Mouse (Mus musculus) liver, embryonic 16.5 days (tissue): ENCODE data around the gene Fcrlb. TPM values are rescaled to one million over a fixed set of nuclear protein-coding genes. Genes with fewer than 3 reads are reported as not detected.
A peak's percentile ranks its signal among the peaks of the same experiment; 100 is the strongest.

Source experiments
- ATAC-seq: fragments of 200-750 bp; cut with Nextera tagmentation; 2 replicates; pipeline ENCODE4 v1.8.0; 2017; ENCODE audit warnings: low read depth, mild to moderate bottlenecking, moderate number of reproducible peaks, moderate library complexity
- H3K27ac ChIP-seq: fragments of 300-500 bp; sonication (generic); 2 replicates; pipeline ENCODE4 v1.5.1; 2014; ENCODE audit warnings: mild to moderate bottlenecking, low read length
- H3K27me3 ChIP-seq: fragments of 300-500 bp; sonication (generic); 2 replicates; pipeline ENCODE4 v1.6.1; 2014; ENCODE audit warnings: low read depth, low read length, mixed read lengths; ENCODE audit not compliant: control insufficient read depth, insufficient read depth
- H3K36me3 ChIP-seq: fragments of 300-500 bp; sonication (generic); 2 replicates; pipeline ENCODE4 v1.6.1; 2014; ENCODE audit warnings: mild to moderate bottlenecking; ENCODE audit not compliant: control insufficient read depth, insufficient read depth
- H3K4me1 ChIP-seq: fragments of 300-500 bp; sonication (generic); 2 replicates; pipeline ENCODE4 v1.6.1; 2014; ENCODE audit warnings: low read depth, low read length, mixed read lengths; ENCODE audit not compliant: control insufficient read depth
- H3K4me2 ChIP-seq: fragments of 300-500 bp; sonication (generic); 2 replicates; pipeline ENCODE4 v1.6.1; 2014; ENCODE audit warnings: low read depth, low read length, mixed read lengths
- H3K4me3 ChIP-seq: fragments of 300-500 bp; sonication (generic); 2 replicates; pipeline ENCODE4 v1.5.1; 2014; ENCODE audit warnings: low read depth, mild to moderate bottlenecking, low read length
- H3K9ac ChIP-seq: fragments of 300-500 bp; sonication (generic); 2 replicates; pipeline ENCODE4 v1.6.1; 2014; ENCODE audit warnings: low read depth, low read length
- H3K9me3 ChIP-seq: fragments of 300-500 bp; sonication (generic); replicated peaks from 2 replicates; pipeline ENCODE4 v1.6.1; 2016; ENCODE audit warnings: low read length; ENCODE audit not compliant: control insufficient read depth
- WGBS: fragments of 180-500 bp; shearing (Covaris S2); extraction: QIAGEN DNeasy Blood & Tissue Kit; methylation state at CpG from one replicate; pipeline ENCODE4 v1.1.7; 2014; ENCODE audit not compliant: insufficient replicate concordance; 5-methylcytosine and 5-hydroxymethylcytosine counted together
- polyA plus RNA-seq: library from polyadenylated mRNA; unstranded; fragments of >200 nt; fragmentation: Nextera tagmentation; extraction: Ambion mirVana; gene quantifications from 2 replicates; pipeline ENCODE4 v1.2.1, GENCODE M21; 2015

Fcrlb gene
- polyA plus RNA-seq, 1 experiment from 2014 or later, result 0.06 TPM

GRCm38 (mm10) chr1:170886044-170886458, 26.7 kb downstream of the Fcrlb start:
- peak overlapping the region; percentile 34; the same call in 1 of the 2 replicates for H3K9ac ChIP-seq
- WGBS, result 18% methylated on average over 6 of the region's 6 CpGs

GRCm38 (mm10) chr1:170884978-170885561, 27.7 kb downstream of the Fcrlb start, which contains the start of the genes Gm26620 and Dusp12:
TSS of gene Gm26620 (plus strand) at chr1:170885065.
TSS of gene Dusp12 (minus strand) at chr1:170885540.
- peak within 1 kb of the TSS; percentile 74 for H3K27ac ChIP-seq
- H3K4me2 ChIP-seq, result peak within 1 kb of the TSS; percentile 86
- H3K9ac ChIP-seq, result peak within 1 kb of the TSS; percentile 77
- no peaks in the 10 kb centered on the region for H3K27me3 ChIP-seq
- ATAC-seq, result peak; percentile 81
- peaks cover 2% of the 10 kb centered on the region; the same call in 1 of the 2 replicates for H3K36me3 ChIP-seq
- no peaks in the 10 kb centered on the region for H3K9me3 ChIP-seq
- H3K4me3 ChIP-seq, result peak within 1 kb of the TSS; percentile 82
- peaks cover 12% of the 10 kb centered on the region for H3K4me1 ChIP-seq
- WGBS, result under 1% methylated on average over 46 of the region's 46 CpGs

More at GRCm38 (mm10) chr1:170886044-170886458, 26.7 kb downstream of the Fcrlb start:
- no peak overlapping the region for H3K4me3 ChIP-seq
- H3K4me2 ChIP-seq, result peak overlapping the region; percentile 27; the same call in 1 of the 2 replicates
- peaks cover 12% of the 10 kb centered on the region for H3K4me1 ChIP-seq
- H3K27me3 ChIP-seq, result no peaks in the 10 kb centered on the region
- no peaks in the 10 kb centered on the region for H3K36me3 ChIP-seq
- H3K27ac ChIP-seq, result no peak overlapping the region
- no peaks in the 10 kb centered on the region for H3K9me3 ChIP-seq
- no peak for ATAC-seq

DNA sequence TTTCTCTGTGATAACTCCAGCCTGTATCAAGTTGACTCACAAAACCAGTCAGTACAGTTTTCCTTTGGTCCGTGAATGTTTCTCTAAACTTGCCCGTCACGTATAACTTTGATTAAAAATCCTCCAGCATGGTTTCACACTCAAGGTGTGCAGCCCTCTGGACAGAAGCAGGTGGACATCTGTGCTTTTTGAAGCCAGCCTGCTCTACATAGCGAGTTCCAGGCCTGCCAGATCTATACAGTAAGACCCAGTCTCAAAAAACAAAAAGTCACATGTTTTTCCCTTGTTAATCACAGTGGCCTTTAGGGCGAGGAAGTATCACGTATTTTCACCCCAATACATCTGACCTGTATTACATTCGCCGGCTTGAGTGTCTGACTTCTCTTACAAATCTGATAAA, 28.4 kb downstream of the Fcrlb start:
- H3K27ac ChIP-seq, result peak overlapping the region; percentile 74
- H3K4me2 ChIP-seq, result peak overlapping the region; percentile 86
- H3K9me3 ChIP-seq, result no peaks in the 10 kb centered on the region
- H3K9ac ChIP-seq, result peak overlapping the region; percentile 77
- no peaks in the 10 kb centered on the region for H3K27me3 ChIP-seq
- H3K4me1 ChIP-seq, result peaks cover 12% of the 10 kb centered on the region
- no peak for ATAC-seq
- H3K4me3 ChIP-seq, result peak overlapping the region; percentile 82
- WGBS, result 20% methylated on average over 8 of the region's 8 CpGs
- H3K36me3 ChIP-seq, result peaks cover 3% of the 10 kb centered on the region

- Histone ChIP-seq H3K27ac (peak overlapping the region; percentile 73), H3K4me2 (peak overlapping the region; percentile 86), H3K9ac (peak overlapping the region; percentile 31; the same call in 1 of the 2 replicates)
These were observed 29.7 kb downstream of the Fcrlb start for GRCm38 (mm10) chr1:170882915-170883485.

DNA sequence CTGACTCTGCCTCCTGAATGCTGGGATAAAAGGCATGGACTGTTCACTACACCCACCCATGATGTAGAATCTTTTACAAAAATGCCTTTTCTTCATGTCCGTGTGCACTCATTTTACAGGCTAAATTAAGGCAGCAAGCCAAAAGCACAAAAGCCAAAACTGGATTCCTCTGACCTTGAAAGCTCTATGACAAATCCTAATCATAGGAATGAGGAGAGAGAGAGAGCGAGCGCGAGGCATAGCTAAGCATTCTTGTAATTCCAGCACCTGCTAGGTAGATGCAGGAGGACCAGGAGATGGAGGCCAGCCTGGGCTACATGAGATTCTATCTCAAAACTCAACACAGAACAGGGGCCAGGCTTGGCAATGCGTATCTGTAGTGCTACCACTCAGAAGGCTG, 35.8 kb downstream of the Fcrlb start:
- peaks cover 9% of the 10 kb centered on the region for H3K36me3 ChIP-seq
- no peak for ATAC-seq
- 82% methylated on average over 5 of the region's 5 CpGs for WGBS

More at GRCm38 (mm10) chr1:170882915-170883485, 29.7 kb downstream of the Fcrlb start:
- Histone ChIP-seq H3K9me3 (no peaks in the 10 kb centered on the region), H3K27me3 (no peaks in the 10 kb centered on the region), H3K4me1 (peaks cover 12% of the 10 kb centered on the region), H3K4me3 (peak overlapping the region; percentile 82), H3K36me3 (peaks cover 7% of the 10 kb centered on the region)
- 66% methylated on average over 5 of the region's 5 CpGs for WGBS
- ATAC-seq, result peak; percentile 50

GRCm38 (mm10) chr1:170875676-170876075, 37.1 kb downstream of the Fcrlb start:
- Histone ChIP-seq H3K9me3 (no peaks in the 10 kb centered on the region), H3K36me3 (peaks cover 12% of the 10 kb centered on the region), H3K9ac (no peak overlapping the region), H3K27ac (no peak overlapping the region), H3K4me3 (no peak overlapping the region), H3K27me3 (no peaks in the 10 kb centered on the region), H3K4me1 (no peaks in the 10 kb centered on the region; the same call in none of the 2 replicates), H3K4me2 (no peak overlapping the region)
- WGBS, result 45% methylated on average over 3 of the region's 3 CpGs
- ATAC-seq, result no peak

More for the DNA sequence above, 35.8 kb downstream of the Fcrlb start:
- Histone ChIP-seq H3K9me3 (no peaks in the 10 kb centered on the region), H3K9ac (no peak overlapping the region), H3K4me2 (no peak overlapping the region), H3K27ac (no peak overlapping the region), H3K27me3 (no peaks in the 10 kb centered on the region), H3K4me1 (no peaks in the 10 kb centered on the region; the same call in none of the 2 replicates), H3K4me3 (no peak overlapping the region)

DNA sequence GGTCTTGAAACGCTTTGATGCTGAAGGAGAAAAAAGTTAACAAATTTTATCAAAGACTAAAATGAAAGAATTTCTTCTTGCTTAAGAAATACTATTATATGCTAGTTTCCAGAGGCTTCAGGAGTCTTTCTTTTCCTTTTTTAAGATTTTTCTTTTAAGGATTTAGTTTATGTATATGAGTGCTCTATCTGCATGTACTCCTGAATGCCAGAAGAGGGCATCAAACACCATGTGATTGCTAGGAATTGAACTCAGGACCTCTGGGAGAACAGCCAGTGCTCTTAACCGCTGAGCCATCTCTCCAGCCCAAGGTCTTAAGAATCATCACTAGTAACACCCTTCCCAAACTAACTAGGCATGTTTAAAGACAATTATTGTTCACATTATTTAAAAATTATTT, 40.8 kb downstream of the Fcrlb start:
- H3K36me3 ChIP-seq, result peaks cover 5% of the 10 kb centered on the region; the same call in 1 of the 2 replicates
- WGBS, result 86% methylated on average over 2 of the region's 2 CpGs
- no peak overlapping the region for H3K27ac ChIP-seq
- H3K27me3 ChIP-seq, result no peaks in the 10 kb centered on the region
- H3K4me3 ChIP-seq, result no peak overlapping the region
- H3K9me3 ChIP-seq, result no peaks in the 10 kb centered on the region
- H3K9ac ChIP-seq, result no peak overlapping the region
- peaks cover 4% of the 10 kb centered on the region for H3K4me1 ChIP-seq
- ATAC-seq, result no peak
- H3K4me2 ChIP-seq, result no peak overlapping the region

GRCm38 (mm10) chr1:170871402-170871801, 41.3 kb downstream of the Fcrlb start:
- Histone ChIP-seq H3K4me3 (no peak overlapping the region), H3K27ac (no peak overlapping the region), H3K4me2 (no peak overlapping the region), H3K4me1 (peaks cover 7% of the 10 kb centered on the region), H3K9me3 (no peaks in the 10 kb centered on the region), H3K9ac (no peak overlapping the region), H3K27me3 (no peaks in the 10 kb centered on the region), H3K36me3 (peaks cover 5% of the 10 kb centered on the region; the same call in 1 of the 2 replicates)
- ATAC-seq, result no peak
- WGBS, result 79% methylated on average over 6 of the region's 6 CpGs

- H3K27me3 ChIP-seq, result no peaks in the 10 kb centered on the region
- H3K9ac ChIP-seq, result peak overlapping the region; percentile 44
- peak overlapping the region; percentile 86 for H3K4me2 ChIP-seq
- peaks cover 12% of the 10 kb centered on the region for H3K4me1 ChIP-seq
- H3K27ac ChIP-seq, result peak overlapping the region; percentile 4; the same call in 1 of the 2 replicates
- H3K36me3 ChIP-seq, result peaks cover 2% of the 10 kb centered on the region; the same call in 1 of the 2 replicates
- no peak for ATAC-seq
- H3K4me3 ChIP-seq, result peak overlapping the region; percentile 67
- WGBS, result 12% methylated on average over 14 of the region's 14 CpGs
- no peaks in the 10 kb centered on the region for H3K9me3 ChIP-seq
These were observed 43.8 kb downstream of the Fcrlb start for GRCm38 (mm10) chr1:170868905-170869283.
